Mouse (Mus musculus) kidney, adult 2 months (tissue): Measurements from ENCODE around the gene Gm49355. TPM values are rescaled to one million over a fixed set of nuclear protein-coding genes. Genes with fewer than 3 reads are reported as not detected.

Source experiments
- DNase-seq: peaks from one replicate; pipeline ENCODE4 v3.0.0; 2021
- H3K27ac ChIP-seq: fragments of 200-500 bp; 2 replicates; pipeline ENCODE4 v1.5.1; 2012; ENCODE audit warnings: low read depth, low read length, control low read depth, inconsistent platforms; ENCODE audit not compliant: insufficient read depth
- H3K27me3 ChIP-seq: fragments of 200-500 bp; replicated peaks from 2 replicates; pipeline ENCODE4 v1.6.1; 2012; ENCODE audit warnings: mild to moderate bottlenecking, moderate library complexity, low read length, inconsistent platforms; ENCODE audit not compliant: control insufficient read depth, insufficient read depth
- H3K36me3 ChIP-seq: fragments of 200-500 bp; 2 replicates; pipeline ENCODE4 v1.6.1; 2012; ENCODE audit warnings: mild to moderate bottlenecking, moderate library complexity, low read length, inconsistent platforms; ENCODE audit not compliant: control insufficient read depth, insufficient read depth
- H3K4me1 ChIP-seq: fragments of 200-500 bp; 2 replicates; pipeline ENCODE4 v1.6.1; 2011; ENCODE audit warnings: low read length; ENCODE audit not compliant: control insufficient read depth, insufficient read depth
- H3K4me3 ChIP-seq: fragments of 200-500 bp; 2 replicates; pipeline ENCODE4 v1.5.1; 2011; ENCODE audit warnings: mild to moderate bottlenecking, low read depth, low read length, control low read depth; ENCODE audit not compliant: insufficient read depth
- CTCF ChIP-seq: fragments of 200-500 bp; conservative IDR thresholded peaks from 2 replicates; pipeline ENCODE4 v1.5.1; 2011; ENCODE audit warnings: low read depth, mild to moderate bottlenecking, control low read depth, low read length, moderate library complexity, mixed read lengths; ENCODE audit not compliant: insufficient read depth, insufficient read length
- POLR2A ChIP-seq: fragments of 200-500 bp; IDR thresholded peaks from one replicate; pipeline ENCODE4 v1.6.1; 2011; ENCODE audit warnings: low read depth, low read length, control low read depth
- WGBS: fragments of 180-500 bp; shearing (Covaris S2); methylation state at CpG from one replicate; pipeline ENCODE4 v1.1.7; 2018; 5-methylcytosine and 5-hydroxymethylcytosine counted together
- polyA plus RNA-seq: library from polyadenylated mRNA; depleted of rRNA; stranded (reverse); fragments of >200 nt; gene quantifications from 2 replicates; pipeline ENCODE4 v1.2.3, GENCODE M21; 2012

The Gm49355 gene
- polyA plus RNA-seq, 1 experiment: 0.28 TPM

- TF ChIP-seq POLR2A (no peak), CTCF (no peak)
- Histone ChIP-seq H3K4me1 (no peaks in the 10 kb centered on the region), H3K4me3 (no peak overlapping the region), H3K27me3 (no peaks in the 10 kb centered on the region), H3K27ac (no peak overlapping the region), H3K36me3 (no peaks in the 10 kb centered on the region)
- no peak for DNase-seq
- 87% methylated on average over 6 of the region's 6 CpGs for WGBS
Observed at GRCm38 (mm10) chr14:12299654-12300053, 15.9 kb downstream of the Gm49355 start.

- Histone ChIP-seq H3K27me3 (no peaks in the 10 kb centered on the region), H3K27ac (no peak overlapping the region), H3K36me3 (no peaks in the 10 kb centered on the region), H3K4me1 (no peaks in the 10 kb centered on the region), H3K4me3 (no peak overlapping the region)
- WGBS: 82% methylated on average over 4 of the region's 4 CpGs
- DNase-seq: no peak
- no peak for TF ChIP-seq CTCF
- TF ChIP-seq POLR2A: no peak
Observed at GRCm38 (mm10) chr14:12300275-12300674, 16.5 kb downstream of the Gm49355 start.

DNA sequence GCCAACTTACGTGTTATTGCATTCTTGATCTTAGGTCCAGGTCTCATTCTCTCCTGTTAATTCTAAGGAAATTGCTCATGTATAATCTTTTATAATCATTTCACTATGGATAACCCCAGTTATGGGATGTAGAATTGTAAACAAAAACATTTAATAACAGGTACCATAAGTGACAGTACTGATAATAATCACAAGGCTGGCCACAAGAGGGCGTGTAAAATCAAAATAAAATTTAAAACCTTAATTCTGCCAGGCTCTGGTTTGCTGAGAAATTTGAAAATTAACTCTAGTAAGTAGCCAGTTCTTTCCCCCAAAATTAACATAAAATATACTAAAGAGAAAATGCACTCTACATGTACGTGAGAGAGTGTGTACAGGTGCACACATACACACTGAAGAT lies 16.9 kb downstream of the Gm49355 start:
- 71% methylated on average over 3 of the region's 3 CpGs for whole genome bisulfite sequencing
- no peaks in the 10 kb centered on the region for H3K4me1 ChIP-seq
- TF ChIP-seq POLR2A: no peak
- no peak for TF ChIP-seq CTCF

DNA sequence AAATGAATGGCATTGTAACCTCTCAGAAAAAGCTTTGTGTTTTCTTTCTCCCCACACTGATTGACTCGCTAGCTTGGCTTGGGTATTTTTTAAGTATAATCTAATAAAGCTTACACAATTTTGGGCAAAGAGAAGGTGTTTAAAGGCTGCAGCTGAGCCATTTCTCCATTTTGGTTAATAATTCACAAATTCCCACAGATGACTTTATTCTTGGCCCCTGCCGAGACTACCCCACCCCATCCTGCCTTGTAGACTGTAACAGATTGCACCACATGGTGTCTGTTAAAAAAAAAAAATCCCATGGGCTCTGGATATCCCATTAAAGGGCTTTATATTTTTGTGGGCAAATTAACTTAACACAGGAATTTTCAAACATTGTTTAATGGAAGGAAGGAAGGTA lies 19.3 kb downstream of the Gm49355 start:
- no peaks in the 10 kb centered on the region for H3K27me3 ChIP-seq
- no peaks in the 10 kb centered on the region for H3K4me1 ChIP-seq
- TF ChIP-seq POLR2A (no peak), CTCF (no peak)
- H3K27ac ChIP-seq: no peak overlapping the region
- WGBS: 46% methylated on average over 2 of the region's 2 CpGs
- no peak overlapping the region for H3K4me3 ChIP-seq
- H3K36me3 ChIP-seq: no peaks in the 10 kb centered on the region
- peak; percentile 50 for DNase-seq

More for the DNA sequence above, 16.9 kb downstream of the Gm49355 start:
- H3K36me3 ChIP-seq: no peaks in the 10 kb centered on the region
- H3K27ac ChIP-seq: no peak overlapping the region
- peak; percentile 8 for DNase-seq
- H3K4me3 ChIP-seq: no peak overlapping the region
- no peaks in the 10 kb centered on the region for H3K27me3 ChIP-seq

- Histone ChIP-seq H3K27me3 (peaks cover 3% of the 10 kb centered on the region; the same call in 1 of the 2 replicates), H3K4me1 (no peaks in the 10 kb centered on the region), H3K4me3 (no peak overlapping the region), H3K36me3 (no peaks in the 10 kb centered on the region), H3K27ac (no peak overlapping the region)
- WGBS: 80% methylated on average over 7 of the region's 7 CpGs
- TF ChIP-seq POLR2A (no peak), CTCF (peak; percentile 45)
- no peak for DNase-seq
Observed at GRCm38 (mm10) chr14:12333622-12334021, 49.8 kb downstream of the Gm49355 start.

GRCm38 (mm10) chr14:12334925-12335324 lies 51.1 kb downstream of the Gm49355 start:
- no peak for DNase-seq
- Histone ChIP-seq H3K36me3 (no peaks in the 10 kb centered on the region), H3K4me3 (no peak overlapping the region), H3K4me1 (no peaks in the 10 kb centered on the region), H3K27me3 (peaks cover 4% of the 10 kb centered on the region), H3K27ac (no peak overlapping the region)
- WGBS: 45% methylated on average over 7 of the region's 7 CpGs
- TF ChIP-seq CTCF: no peak
- TF ChIP-seq POLR2A: no peak

- no peak overlapping the region for H3K27ac ChIP-seq
- DNase-seq: no peak
- no peak overlapping the region for H3K4me3 ChIP-seq
- TF ChIP-seq POLR2A (no peak), CTCF (no peak)
- peaks cover 6% of the 10 kb centered on the region for H3K27me3 ChIP-seq
- H3K36me3 ChIP-seq: no peaks in the 10 kb centered on the region
- H3K4me1 ChIP-seq: no peaks in the 10 kb centered on the region
- WGBS: 16% methylated on average over 8 of the region's 8 CpGs
Observed at GRCm38 (mm10) chr14:12337421-12337997, 53.7 kb downstream of the Gm49355 start.
